Mouse (Mus musculus) limb, embryonic 14.5 days (tissue): Measurements from ENCODE around the gene Wfdc2. TPM values are rescaled to one million over a fixed set of nuclear protein-coding genes. Genes with fewer than 3 reads are reported as not detected.
A peak's percentile ranks its signal among the peaks of the same experiment; 100 is the strongest.

ENCODE experiments used
- ATAC-seq: fragments of 200-750 bp; cut with Nextera tagmentation; 2 replicates; pipeline ENCODE4 v1.8.0; 2017; ENCODE audit warnings: low read depth, moderate number of reproducible peaks, moderate TSS enrichment; ENCODE audit not compliant: low FRiP score
- DNase-seq: peaks from one replicate; pipeline ENCODE4 v3.0.0-alpha.2; 2015; ENCODE audit warnings: low spot score
- H3K27ac ChIP-seq: fragments of 300-500 bp; sonication (generic); replicated peaks from 2 replicates; pipeline ENCODE4 v1.5.1; 2014; ENCODE audit warnings: low read depth, mild to moderate bottlenecking, low read length, moderate library complexity, mixed read lengths
- H3K27me3 ChIP-seq: fragments of 300-500 bp; sonication (generic); 2 replicates; pipeline ENCODE4 v1.6.1; 2014; ENCODE audit warnings: low read length, mixed read lengths; ENCODE audit not compliant: control insufficient read depth, insufficient read depth
- H3K36me3 ChIP-seq: fragments of 300-500 bp; sonication (generic); 2 replicates; pipeline ENCODE4 v1.6.1; 2014; ENCODE audit warnings: mild to moderate bottlenecking, low read length, moderate library complexity, mixed read lengths; ENCODE audit not compliant: control insufficient read depth, insufficient read depth
- H3K4me1 ChIP-seq: fragments of 300-500 bp; sonication (generic); 2 replicates; pipeline ENCODE4 v1.6.1; 2014; ENCODE audit warnings: antibody characterized with exemption, low read length, mixed read lengths; ENCODE audit not compliant: control insufficient read depth, insufficient read depth
- H3K4me2 ChIP-seq: fragments of 300-500 bp; sonication (generic); replicated peaks from 2 replicates; pipeline ENCODE4 v1.6.1; 2014; ENCODE audit warnings: low read depth, mild to moderate bottlenecking, low read length, moderate library complexity; ENCODE audit not compliant: severe bottlenecking
- H3K4me3 ChIP-seq: fragments of 300-500 bp; sonication (generic); replicated peaks from 2 replicates; pipeline ENCODE4 v1.5.1; 2014; ENCODE audit warnings: low read length
- H3K9ac ChIP-seq: fragments of 300-500 bp; sonication (generic); 2 replicates; pipeline ENCODE4 v1.6.1; 2014; ENCODE audit warnings: mild to moderate bottlenecking, low read depth, low read length, moderate library complexity; ENCODE audit not compliant: severe bottlenecking
- H3K9me3 ChIP-seq: fragments of 300-500 bp; sonication (generic); 2 replicates; pipeline ENCODE4 v1.6.1; 2016; ENCODE audit warnings: low read length; ENCODE audit not compliant: control insufficient read depth
- POLR2A ChIP-seq: fragments of 200-500 bp; IDR thresholded peaks from 2 replicates; pipeline ENCODE4 v1.8.0; 2012; ENCODE audit warnings: inconsistent platforms, mild to moderate bottlenecking, moderate library complexity, borderline replicate concordance; ENCODE audit not compliant: insufficient read depth, insufficient read length; ENCODE audit errors: extremely low read depth
- WGBS: fragments of 180-500 bp; shearing (Covaris S2); extraction: QIAGEN DNeasy Blood & Tissue Kit; methylation state at CpG from one replicate; pipeline ENCODE4 v1.1.7; 2014; 5-methylcytosine and 5-hydroxymethylcytosine counted together
- polyA plus RNA-seq, 2 experiments: library from polyadenylated mRNA; depleted of rRNA in 1 of 2; stranded (reverse) in 1 of 2; unstranded in 1 of 2; fragments of >200 nt; fragmentation: Nextera tagmentation in 1 of 2; extraction: Ambion mirVana in 1 of 2; gene quantifications; 2 replicates each; pipeline versions ENCODE4 v1.2.1 to v1.2.3; 2012 to 2014

The Wfdc2 gene
- polyA plus RNA-seq, 2 experiments: 27.3 to 30.4 TPM

DNA sequence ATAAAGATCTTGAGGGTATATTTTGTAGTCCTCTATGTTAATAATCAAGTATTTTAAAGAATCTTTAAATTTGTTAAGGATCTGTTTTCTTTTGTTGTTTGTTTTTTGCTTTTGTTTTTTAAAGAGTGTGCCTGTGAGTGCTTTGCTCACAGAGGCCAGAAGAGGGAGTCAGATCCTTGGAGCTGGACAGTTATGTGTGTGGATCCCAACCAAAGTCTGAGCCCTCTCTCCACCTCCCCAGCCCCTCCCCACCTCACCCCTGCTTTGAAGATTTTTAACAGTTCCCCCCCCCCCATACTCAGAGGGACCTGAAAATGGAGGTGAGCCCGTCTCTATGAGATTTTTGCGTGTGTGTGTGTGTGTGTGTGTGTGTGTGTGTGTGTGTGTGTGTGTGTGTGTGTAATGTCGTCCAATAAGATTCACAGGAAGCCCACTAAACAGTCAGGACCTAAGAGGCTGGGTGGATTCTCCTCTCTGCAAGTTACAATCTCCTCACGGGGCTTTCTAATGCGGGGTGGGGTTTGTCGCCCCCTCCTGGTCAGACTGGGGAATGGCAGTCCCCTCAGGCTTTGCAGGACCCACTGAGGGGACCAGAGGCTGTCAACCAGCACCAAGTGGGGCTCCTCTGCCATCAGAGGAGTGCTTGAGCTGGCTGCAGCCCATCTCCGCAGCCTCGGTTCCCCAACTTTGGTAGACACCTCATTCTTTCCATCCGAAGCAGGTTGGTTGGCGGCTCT is 44.6 kb upstream of the Wfdc2 start:
- DNase-seq: peak; percentile 16
- no peaks in the 10 kb centered on the region for H3K9me3 ChIP-seq
- H3K4me3 ChIP-seq: no peak overlapping the region
- peaks cover 23% of the 10 kb centered on the region for H3K4me1 ChIP-seq
- H3K27ac ChIP-seq: peak overlapping the region; percentile 81
- no peaks in the 10 kb centered on the region for H3K27me3 ChIP-seq
- TF ChIP-seq POLR2A: no peak
- no peaks in the 10 kb centered on the region for H3K36me3 ChIP-seq
- no peak overlapping the region for H3K4me2 ChIP-seq
- no peak for ATAC-seq
- 37% methylated on average over 9 of the region's 10 CpGs for WGBS
- H3K9ac ChIP-seq: no peak overlapping the region

DNA sequence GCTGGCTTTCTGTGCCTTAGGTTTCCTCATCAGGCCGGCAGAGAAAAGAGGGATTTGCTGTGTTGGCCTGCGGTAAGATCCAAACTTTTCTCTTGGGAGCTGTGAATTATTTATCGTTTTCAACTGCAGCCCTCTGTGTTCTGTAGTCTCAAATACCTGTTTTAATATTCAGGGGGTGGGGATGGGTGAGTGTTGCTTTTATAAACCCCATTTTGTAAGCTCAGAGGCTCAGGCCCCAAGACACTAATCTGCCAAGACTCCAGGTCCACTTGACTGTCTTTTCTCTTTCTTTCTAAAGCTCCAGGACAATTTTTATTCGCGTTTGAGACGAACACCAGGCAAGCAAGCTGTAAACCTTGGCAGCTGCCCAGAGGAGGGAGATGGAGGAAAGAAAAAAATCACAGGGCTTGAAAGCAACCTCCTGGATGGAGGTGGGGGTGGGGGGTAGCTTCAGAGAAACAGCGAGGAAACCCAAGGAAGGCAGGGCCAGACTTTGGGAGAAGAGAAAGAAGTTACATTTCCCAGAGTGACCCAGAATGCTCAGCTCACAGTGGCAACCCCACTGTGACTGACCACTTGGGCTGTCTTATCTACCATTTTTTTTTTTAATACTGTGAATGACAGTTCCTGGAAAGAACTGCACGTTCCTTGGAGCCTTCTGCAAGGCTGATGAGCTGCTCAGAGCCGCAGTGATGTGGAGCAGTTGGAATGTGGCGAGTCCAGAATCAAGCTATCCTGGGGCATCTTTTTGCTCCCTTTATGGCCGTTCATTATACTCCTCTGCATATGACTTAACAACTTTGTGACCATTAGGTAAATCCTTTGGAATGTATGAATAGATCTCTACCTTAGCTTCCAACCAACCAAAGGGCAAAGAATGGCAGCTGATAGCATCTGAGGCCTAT is 43.7 kb upstream of the Wfdc2 start:
- peak overlapping the region; percentile 81 for H3K27ac ChIP-seq

DNA sequence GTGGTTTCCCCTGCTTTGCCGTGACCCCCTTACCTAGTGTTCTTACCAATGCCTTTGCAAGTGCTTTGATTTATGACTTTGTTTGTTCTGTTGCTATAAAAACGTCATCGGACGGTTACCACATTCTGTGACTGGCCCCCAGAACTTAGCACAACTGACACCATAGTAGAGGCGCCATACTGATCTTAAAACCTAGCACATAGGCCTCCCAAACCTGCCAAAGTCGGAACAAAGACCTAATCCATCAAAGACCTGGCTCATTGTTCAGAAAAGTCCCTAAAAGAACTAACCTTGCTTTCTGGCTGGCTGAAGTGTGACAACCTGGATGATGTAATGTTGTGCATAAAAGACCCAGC is 43.1 kb upstream of the Wfdc2 start:
- Histone ChIP-seq H3K27ac (peak overlapping the region; percentile 81), H3K9ac (no peak overlapping the region), H3K4me3 (no peak overlapping the region), H3K9me3 (no peaks in the 10 kb centered on the region), H3K4me1 (peaks cover 23% of the 10 kb centered on the region), H3K27me3 (no peaks in the 10 kb centered on the region), H3K36me3 (no peaks in the 10 kb centered on the region), H3K4me2 (peak overlapping the region; percentile 18; the same call in 1 of the 2 replicates)
- TF ChIP-seq POLR2A: no peak
- ATAC-seq (peak; percentile 8; the same call in 1 of the 2 replicates), DNase-seq (peak; percentile 35)
- 34% methylated on average over 6 of the region's 6 CpGs for WGBS

More for the DNA sequence above, 43.7 kb upstream of the Wfdc2 start:
- DNase-seq (peak; percentile 82), ATAC-seq (peak; percentile 77)
- Histone ChIP-seq H3K4me2 (peak overlapping the region; percentile 18; the same call in 1 of the 2 replicates), H3K27me3 (no peaks in the 10 kb centered on the region), H3K4me3 (no peak overlapping the region), H3K36me3 (no peaks in the 10 kb centered on the region), H3K9ac (no peak overlapping the region), H3K4me1 (peaks cover 23% of the 10 kb centered on the region), H3K9me3 (no peaks in the 10 kb centered on the region)
- TF ChIP-seq POLR2A: no peak
- WGBS: 27% methylated on average over 11 of the region's 11 CpGs

DNA sequence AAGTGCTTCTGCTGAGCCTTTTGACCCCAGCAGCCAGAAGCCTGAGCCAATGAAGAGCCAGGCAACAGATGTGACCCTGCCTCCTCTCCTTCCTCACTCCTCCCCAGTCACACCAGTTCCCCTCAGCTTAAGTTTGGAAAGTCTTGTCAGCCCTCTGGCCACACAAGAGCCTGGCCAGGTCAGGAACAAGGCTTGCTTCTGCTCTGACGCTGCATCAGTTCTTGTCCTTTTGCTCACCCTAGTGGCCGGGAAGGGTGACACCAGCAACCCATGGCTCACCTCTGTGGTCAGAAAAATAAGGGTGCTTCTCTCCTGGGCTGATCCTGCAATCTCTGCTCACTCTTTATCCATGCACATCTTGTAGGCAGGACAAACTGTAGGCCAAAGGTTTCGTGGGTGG is 41.4 kb upstream of the Wfdc2 start:
- ATAC-seq: no peak
- H3K27ac ChIP-seq: no peak overlapping the region
- DNase-seq: peak; percentile 26
- WGBS: 15% methylated on average over 3 of the region's 3 CpGs
- H3K27me3 ChIP-seq: no peaks in the 10 kb centered on the region
- no peaks in the 10 kb centered on the region for H3K36me3 ChIP-seq
- no peak overlapping the region for H3K9ac ChIP-seq
- no peak overlapping the region for H3K4me3 ChIP-seq
- no peaks in the 10 kb centered on the region for H3K9me3 ChIP-seq
- no peak overlapping the region for H3K4me2 ChIP-seq
- peaks cover 23% of the 10 kb centered on the region for H3K4me1 ChIP-seq
- TF ChIP-seq POLR2A: no peak

DNA sequence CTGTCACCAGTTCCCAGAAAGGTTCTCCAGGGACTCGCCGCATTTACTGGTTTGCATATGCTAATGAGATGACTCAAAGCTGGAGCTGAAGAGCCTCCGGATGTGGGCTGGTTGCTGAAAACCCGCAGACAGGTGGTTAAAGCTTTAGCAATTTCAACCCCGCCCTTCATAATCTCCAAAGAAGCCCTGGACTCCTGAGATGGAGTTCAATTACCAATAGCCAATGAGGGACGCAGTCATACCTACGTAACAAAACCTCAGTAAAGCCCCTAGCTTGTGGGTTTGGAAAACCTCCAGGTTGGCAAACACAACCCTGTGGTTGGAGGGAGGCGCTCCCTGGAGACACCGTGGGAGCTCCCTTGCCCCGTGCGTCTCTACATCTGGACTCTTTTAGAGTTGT is 40.4 kb upstream of the Wfdc2 start:
- WGBS: 16% methylated on average over 11 of the region's 11 CpGs
- H3K27me3 ChIP-seq: no peaks in the 10 kb centered on the region
- H3K4me3 ChIP-seq: no peak overlapping the region
- no peak overlapping the region for H3K27ac ChIP-seq
- H3K36me3 ChIP-seq: no peaks in the 10 kb centered on the region
- H3K4me1 ChIP-seq: peaks cover 23% of the 10 kb centered on the region
- DNase-seq: no peak
- H3K9me3 ChIP-seq: 0 out of 2 replicates have a peak, but pooled peaks cover 2% of the 10 kb centered on the region
- peak overlapping the region; percentile 10; the same call in 1 of the 2 replicates for H3K4me2 ChIP-seq
- no peak for ATAC-seq
- no peak for TF ChIP-seq POLR2A
- no peak overlapping the region for H3K9ac ChIP-seq
